ENCODE assay signal across 15 mouse cellular contexts in genomic region chr8:13202806-13203205, GRCm38 (mm10). TPM values are rescaled to one million over a fixed set of nuclear protein-coding genes. Genes with fewer than 3 reads are reported as not detected.
DNase-seq lines count a peak whose midpoint lies in the region; ATAC-seq and TF ChIP-seq lines count a peak whose summit lies in the region.
"Had no signal": no experiment of that assay in that cellular context is flagged by ENCODE, and none has a peak within 500 bp of the region (broad histone marks: within the 10 kb centered on the region; RNA-seq: fewer than 3 reads in every experiment).

No protein-coding gene starts in this region.

- peaks cover 11% of the 10 kb centered on the region for H3K4me1 ChIP-seq in intestine, embryonic 16.5 days (ENCODE audit: control insufficient read depth, insufficient read depth, low read length)
- peaks cover 2% of the 10 kb centered on the region for H3K4me1 ChIP-seq in intestine, embryonic 15.5 days (replicated peaks)
- H3K4me1 ChIP-seq in liver, embryonic 16.5 days (ENCODE audit: control insufficient read depth, low read depth, low read length): peaks cover 57% of the 10 kb centered on the region
- H3K4me1 ChIP-seq in stomach, postnatal 0 days (replicated peaks; ENCODE audit: control insufficient read depth, insufficient read depth): no peaks in the 10 kb centered on the region; the same call in 1 of the 2 replicates
- peaks cover 13% of the 10 kb centered on the region for H3K4me1 ChIP-seq in forebrain, embryonic 12.5 days

- DNase-seq in stomach, postnatal 0 days (ENCODE audit: low spot score): no peak
- no peak for DNase-seq in ovary, adult 18-20 months (ENCODE audit: low spot score)
- DNase-seq: cerebellum, adult 18-20 months; gastrocnemius, postnatal 14 days; kidney, adult 9 months; left cerebral cortex, postnatal 4 days had no signal

- no peak overlapping the region for H3K9ac ChIP-seq in intestine, embryonic 16.5 days (ENCODE audit: low read depth, low read length)
- H3K9ac ChIP-seq in intestine, embryonic 15.5 days: no peak overlapping the region
- H3K9ac ChIP-seq in liver, embryonic 16.5 days (ENCODE audit: low read depth, low read length): peak overlapping the region; percentile 87
- no peak overlapping the region for H3K9ac ChIP-seq in stomach, postnatal 0 days (ENCODE audit: low read length)
- H3K9ac ChIP-seq in forebrain, embryonic 12.5 days: no peak overlapping the region
- H3K9ac ChIP-seq: neural tube, embryonic 15.5 days had no signal

- ATAC-seq in intestine, embryonic 16.5 days: no peak
- ATAC-seq in intestine, embryonic 15.5 days: no peak
- peak; percentile 80 for ATAC-seq in common myeloid progenitor, adult 5-6 weeks (replicated peaks; ENCODE audit: low read depth, poor library complexity, severe bottlenecking)
- ATAC-seq in liver, embryonic 16.5 days (ENCODE audit: low read depth): peak; percentile 86
- ATAC-seq in stomach, postnatal 0 days (ENCODE audit: low FRiP score, low TSS enrichment): no peak
- no peak for ATAC-seq in forebrain, embryonic 12.5 days (ENCODE audit: low FRiP score)
- ATAC-seq: midbrain, embryonic 16.5 days had no signal

- TF ChIP-seq EP300 in stomach, postnatal 0 days (optimal IDR thresholded peaks at IDR 0.05): no peak

- H3K4me2 ChIP-seq in intestine, embryonic 16.5 days (ENCODE audit: low read depth, low read length): peak overlapping the region; percentile 22; the same call in 1 of the 2 replicates
- H3K4me2 ChIP-seq in intestine, embryonic 15.5 days (replicated peaks): no peak overlapping the region
- peak overlapping the region; percentile 94 for H3K4me2 ChIP-seq in liver, embryonic 16.5 days (ENCODE audit: low read depth, low read length)
- no peak overlapping the region for H3K4me2 ChIP-seq in stomach, postnatal 0 days (replicated peaks; ENCODE audit: low read depth)
- no peak overlapping the region for H3K4me2 ChIP-seq in forebrain, embryonic 12.5 days
- H3K4me2 ChIP-seq: neural tube, embryonic 15.5 days had no signal

- no peaks in the 10 kb centered on the region for H3K36me3 ChIP-seq in intestine, embryonic 16.5 days (ENCODE audit: control insufficient read depth, insufficient read depth, low read length)
- H3K36me3 ChIP-seq in intestine, embryonic 15.5 days: no peaks in the 10 kb centered on the region
- H3K36me3 ChIP-seq in liver, embryonic 16.5 days (ENCODE audit: control insufficient read depth, insufficient read depth): no peaks in the 10 kb centered on the region
- H3K36me3 ChIP-seq in stomach, postnatal 0 days (ENCODE audit: control insufficient read depth, insufficient read depth, low read length): no peaks in the 10 kb centered on the region
- no peaks in the 10 kb centered on the region for H3K36me3 ChIP-seq in forebrain, embryonic 12.5 days (replicated peaks)
- H3K36me3 ChIP-seq: hindbrain, embryonic 10.5 days; neural tube, embryonic 15.5 days had no signal

- H3K27me3 ChIP-seq in intestine, embryonic 16.5 days (replicated peaks; ENCODE audit: control insufficient read depth, insufficient read depth, low read length): 0 out of 2 replicates have a peak, but pooled peaks cover 10% of the 10 kb centered on the region
- peaks cover 11% of the 10 kb centered on the region; the same call in 1 of the 2 replicates for H3K27me3 ChIP-seq in intestine, embryonic 15.5 days (replicated peaks)
- peaks cover 3% of the 10 kb centered on the region; the same call in 1 of the 2 replicates for H3K27me3 ChIP-seq in liver, embryonic 16.5 days (ENCODE audit: control insufficient read depth, insufficient read depth, low read depth, low read length)
- no peaks in the 10 kb centered on the region for H3K27me3 ChIP-seq in stomach, postnatal 0 days (ENCODE audit: control insufficient read depth, insufficient read depth, low read length)
- H3K27me3 ChIP-seq in forebrain, embryonic 12.5 days: peaks cover 42% of the 10 kb centered on the region

- H3K9me3 ChIP-seq in intestine, embryonic 16.5 days (ENCODE audit: control insufficient read depth, low read length): no peaks in the 10 kb centered on the region
- H3K9me3 ChIP-seq in intestine, embryonic 15.5 days: no peaks in the 10 kb centered on the region
- H3K9me3 ChIP-seq in liver, embryonic 16.5 days (replicated peaks; ENCODE audit: control insufficient read depth, low read length): no peaks in the 10 kb centered on the region
- H3K9me3 ChIP-seq in stomach, postnatal 0 days (ENCODE audit: control insufficient read depth, low read length): no peaks in the 10 kb centered on the region
- no peaks in the 10 kb centered on the region for H3K9me3 ChIP-seq in forebrain, embryonic 12.5 days
- H3K9me3 ChIP-seq: hindbrain, embryonic 10.5 days; neural tube, embryonic 15.5 days had no signal

- H3K27ac ChIP-seq in intestine, embryonic 16.5 days (ENCODE audit: low read length): no peak overlapping the region
- no peak overlapping the region for H3K27ac ChIP-seq in intestine, embryonic 15.5 days
- H3K27ac ChIP-seq in liver, embryonic 16.5 days (ENCODE audit: low read length): peak overlapping the region; percentile 96
- H3K27ac ChIP-seq in stomach, postnatal 0 days (replicated peaks): peak overlapping the region; percentile 19; the same call in 1 of the 2 replicates
- H3K27ac ChIP-seq in forebrain, embryonic 12.5 days: no peak overlapping the region
- H3K27ac ChIP-seq: hindbrain, embryonic 10.5 days; neural tube, embryonic 15.5 days had no signal

- no peak for TF ChIP-seq CTCF in stomach, postnatal 0 days (IDR thresholded peaks at IDR 0.05; ENCODE audit: low read depth)

- peak overlapping the region; percentile 3; the same call in 1 of the 2 replicates for H3K4me3 ChIP-seq in intestine, embryonic 16.5 days (ENCODE audit: low read length)
- H3K4me3 ChIP-seq in intestine, embryonic 15.5 days (replicated peaks): no peak overlapping the region
- H3K4me3 ChIP-seq in liver, embryonic 16.5 days (ENCODE audit: low read depth, low read length): peak overlapping the region; percentile 86
- H3K4me3 ChIP-seq in stomach, postnatal 0 days (ENCODE audit: low read depth, low read length): no peak overlapping the region
- H3K4me3 ChIP-seq in forebrain, embryonic 12.5 days (replicated peaks): no peak overlapping the region
- H3K4me3 ChIP-seq: neural tube, embryonic 15.5 days had no signal

- 93% methylated on average over 3 of the region's 3 CpGs for WGBS in intestine, embryonic 16.5 days
- 90% methylated on average over 3 of the region's 3 CpGs for WGBS in intestine, embryonic 15.5 days
- 16% methylated on average over 3 of the region's 3 CpGs for WGBS in liver, embryonic 16.5 days (ENCODE audit: insufficient replicate concordance)
- WGBS in stomach, postnatal 0 days: 88% methylated on average over 3 of the region's 3 CpGs
- WGBS in forebrain, embryonic 12.5 days: 85% methylated on average over 3 of the region's 3 CpGs

RNA-seq across cellular contexts. Expression of gene Grtp1, which starts 2.4 kb away (rescaled TPM):
- 71.7 and 75.3 TPM in 2 replicates for polyA plus RNA-seq in intestine, embryonic 16.5 days (2015; fragmentation: Nextera tagmentation; extraction: Ambion mirVana)
- 51.6 and 56.3 TPM in 2 replicates for polyA plus RNA-seq in intestine, embryonic 15.5 days (2015; fragmentation: Nextera tagmentation; extraction: Ambion mirVana)
- total RNA-seq in common myeloid progenitor, adult 5-6 weeks (2017): 0.27 TPM in 1 of 2 replicates, not detected in the other
- 6.8 and 8.8 TPM in 2 replicates for polyA plus RNA-seq in liver, embryonic 16.5 days (2015; fragmentation: Nextera tagmentation; extraction: Ambion mirVana)
- 30.6 and 31.8 TPM in 2 replicates for polyA plus RNA-seq in stomach, postnatal 0 days (2015; fragmentation: Nextera tagmentation; extraction: Ambion mirVana)
- polyA plus RNA-seq in forebrain, embryonic 12.5 days (2016; fragmentation: Nextera tagmentation; extraction: Ambion mirVana): 19.3 and 19.9 TPM in 2 replicates

RNA-seq across cellular contexts. Expression of gene Lamp1, which starts 43.8 kb away (rescaled TPM):
- polyA plus RNA-seq in intestine, embryonic 16.5 days (2015; fragmentation: Nextera tagmentation; extraction: Ambion mirVana): 256 and 550 TPM in 2 replicates
- 404 and 407 TPM in 2 replicates for polyA plus RNA-seq in intestine, embryonic 15.5 days (2015; fragmentation: Nextera tagmentation; extraction: Ambion mirVana)
- 149 and 164 TPM in 2 replicates for total RNA-seq in common myeloid progenitor, adult 5-6 weeks (2017)
- 181 and 197 TPM in 2 replicates for polyA plus RNA-seq in liver, embryonic 16.5 days (2015; fragmentation: Nextera tagmentation; extraction: Ambion mirVana)
- 260 and 278 TPM in 2 replicates for polyA plus RNA-seq in stomach, postnatal 0 days (2015; fragmentation: Nextera tagmentation; extraction: Ambion mirVana)
- 207 and 213 TPM in 2 replicates for polyA plus RNA-seq in forebrain, embryonic 12.5 days (2016; fragmentation: Nextera tagmentation; extraction: Ambion mirVana)

RNA-seq across cellular contexts. Expression of gene Adprhl1, which starts 51.2 kb away (rescaled TPM):
- polyA plus RNA-seq in intestine, embryonic 16.5 days (2015; fragmentation: Nextera tagmentation; extraction: Ambion mirVana): 0.29 and 0.40 TPM in 2 replicates
- polyA plus RNA-seq in intestine, embryonic 15.5 days (2015; fragmentation: Nextera tagmentation; extraction: Ambion mirVana): 0.24 and 0.43 TPM in 2 replicates
- not detected in 2 replicates for total RNA-seq in common myeloid progenitor, adult 5-6 weeks (2017)
- 0.34 and 0.77 TPM in 2 replicates for polyA plus RNA-seq in liver, embryonic 16.5 days (2015; fragmentation: Nextera tagmentation; extraction: Ambion mirVana)
- polyA plus RNA-seq in stomach, postnatal 0 days (2015; fragmentation: Nextera tagmentation; extraction: Ambion mirVana): 0.42 and 0.50 TPM in 2 replicates
- 0.13 TPM in 1 of 2 replicates, not detected in the other for polyA plus RNA-seq in forebrain, embryonic 12.5 days (2016; fragmentation: Nextera tagmentation; extraction: Ambion mirVana)
- polyA plus RNA-seq: forebrain, embryonic 11.5 days had no signal

Comparison
In these comparisons a context has a peak if more than half of its experiments do, and no peak if none do; other contexts are left out.
1. H3K4me2 ChIP-seq: peak in intestine, embryonic 16.5 days (single experiment) and liver, embryonic 16.5 days (single experiment); none in intestine, embryonic 15.5 days (single experiment), stomach, postnatal 0 days (single experiment) and forebrain, embryonic 12.5 days (single experiment).
2. H3K4me3 ChIP-seq: peak in intestine, embryonic 16.5 days (single experiment) and liver, embryonic 16.5 days (single experiment); none in intestine, embryonic 15.5 days (single experiment), stomach, postnatal 0 days (single experiment) and forebrain, embryonic 12.5 days (single experiment).
3. ATAC-seq: peak in common myeloid progenitor, adult 5-6 weeks (single experiment) and liver, embryonic 16.5 days (single experiment); none in intestine, embryonic 16.5 days (single experiment), intestine, embryonic 15.5 days (single experiment), stomach, postnatal 0 days (single experiment) and forebrain, embryonic 12.5 days (single experiment).
4. H3K27ac ChIP-seq: peak in liver, embryonic 16.5 days (single experiment) and stomach, postnatal 0 days (single experiment); none in intestine, embryonic 16.5 days (single experiment), intestine, embryonic 15.5 days (single experiment) and forebrain, embryonic 12.5 days (single experiment).